Mouse (Mus musculus) liver, postnatal 0 days (tissue): ENCODE measurements around the gene Spp1.

Experiments used
- CTCF ChIP-seq: sonication (generic); IDR thresholded peaks from 2 replicates; pipeline ENCODE4 v1.5.1; 2016; ENCODE audit warnings: antibody characterized with exemption, low read depth
- EP300 ChIP-seq: IDR thresholded peaks from 2 replicates; pipeline ENCODE4 v1.6.1; 2016; ENCODE audit warnings: antibody characterized with exemption, low read depth, mild to moderate bottlenecking

DNA sequence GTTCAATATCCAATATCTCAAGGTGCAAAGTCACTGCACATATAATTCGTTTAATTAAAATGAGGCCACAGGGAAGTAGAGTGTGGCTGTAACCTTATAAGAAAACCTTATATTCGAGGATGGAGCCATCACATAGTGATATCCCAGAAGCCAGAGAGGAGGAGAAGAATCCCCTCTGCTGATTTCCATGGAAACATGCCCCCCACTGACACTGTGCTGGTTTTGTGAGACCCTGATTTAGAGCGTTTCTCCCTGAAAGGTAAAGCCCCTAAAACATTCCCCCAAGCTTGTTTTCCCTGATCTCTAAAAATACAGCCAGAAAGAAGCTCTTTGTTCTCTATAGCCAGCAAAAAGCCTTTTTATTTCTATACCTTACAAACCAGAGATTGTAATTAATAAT, 14.6 kb downstream of the Spp1 start:
- TF ChIP-seq CTCF (no peak), EP300 (no peak)
